Mouse (Mus musculus): ENCODE measurements around the gene Slc41a2. TPM values are rescaled to one million over a fixed set of nuclear protein-coding genes. Genes with fewer than 3 reads are reported as not detected.
"Not testable (repeated sequence)": the region's sequence is repeated elsewhere in the genome, so short reads cannot be mapped to it uniquely, and the experiment has no call there.

Gene Slc41a2
- polyA plus RNA-seq, 1 experiment = not detected

DNA sequence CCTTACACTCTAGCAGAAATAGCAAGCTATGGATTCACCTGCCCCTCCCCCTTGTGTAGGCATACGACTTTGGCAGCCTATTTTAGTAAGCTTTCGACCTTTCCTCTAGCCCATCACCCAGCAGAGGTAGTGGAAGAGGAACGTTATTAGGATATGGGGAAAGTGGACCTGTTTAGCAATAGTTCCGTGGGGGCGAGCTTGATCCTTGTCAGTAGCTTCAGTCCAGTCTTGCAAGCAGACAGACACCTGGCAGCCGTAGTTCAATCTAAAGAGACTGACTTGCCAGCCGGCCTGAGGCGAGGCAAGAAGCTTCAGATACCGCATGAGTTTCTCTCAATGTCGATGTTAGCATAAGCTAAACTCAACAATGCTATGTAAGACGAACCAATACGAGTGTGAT is 18.7 kb upstream of the Slc41a2 start:
- H3K27ac ChIP-seq (ENCODE audit: insufficient read depth, low read length) = no peak overlapping the region
- peaks cover 8% of the 10 kb centered on the region; the same call in 1 of the 2 replicates for H3K9me3 ChIP-seq (replicated peaks; ENCODE audit: control insufficient read depth, insufficient read depth, low read length, poor library complexity, severe bottlenecking)
- TF ChIP-seq EP300 (IDR thresholded peaks at IDR 0.05; ENCODE audit: insufficient read depth, low read depth, low read length) = no peak
- H3K27me3 ChIP-seq (ENCODE audit: control insufficient read depth, insufficient read depth, low read length, poor library complexity, severe bottlenecking) = no peaks in the 10 kb centered on the region
- no peak overlapping the region for H3K9ac ChIP-seq (ENCODE audit: low read depth, poor library complexity, severe bottlenecking)
- H3K4me1 ChIP-seq (ENCODE audit: control insufficient read depth, insufficient read depth, low read length) = no peaks in the 10 kb centered on the region
- H3K36me3 ChIP-seq (ENCODE audit: control insufficient read depth, insufficient read depth, low read length, poor library complexity, severe bottlenecking) = no peaks in the 10 kb centered on the region
- H3K4me3 ChIP-seq (ENCODE audit: low read depth, low read length) = no peak overlapping the region

DNA sequence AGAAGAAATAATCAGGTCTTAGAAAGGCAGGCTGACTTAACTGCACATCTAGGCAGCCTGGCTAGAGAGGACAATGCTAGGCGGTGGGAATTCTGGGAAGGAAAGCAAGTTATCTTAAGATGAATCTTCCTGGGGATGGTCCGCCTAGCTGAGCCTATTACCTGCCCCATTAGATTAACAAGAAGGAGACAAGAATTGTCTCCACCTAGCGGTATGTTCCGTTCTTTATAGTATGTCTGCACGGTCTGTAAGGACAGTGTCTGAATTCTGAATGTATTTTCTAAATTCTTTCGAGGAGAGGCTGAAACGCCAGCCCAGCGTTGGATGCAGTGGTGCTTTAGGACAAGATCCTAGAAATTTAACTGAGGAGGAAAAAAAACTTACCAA is 16.6 kb upstream of the Slc41a2 start:
- Histone ChIP-seq H3K27ac (ENCODE audit: insufficient read depth, low read length) (no peak overlapping the region), H3K27me3 (ENCODE audit: control insufficient read depth, insufficient read depth, low read length, poor library complexity, severe bottlenecking) (no peaks in the 10 kb centered on the region), H3K4me1 (ENCODE audit: control insufficient read depth, insufficient read depth, low read length) (peaks cover 2% of the 10 kb centered on the region), H3K9ac (ENCODE audit: low read depth, poor library complexity, severe bottlenecking) (no peak overlapping the region), H3K4me3 (ENCODE audit: low read depth, low read length) (no peak overlapping the region), H3K36me3 (ENCODE audit: control insufficient read depth, insufficient read depth, low read length, poor library complexity, severe bottlenecking) (no peaks in the 10 kb centered on the region), H3K9me3 (replicated peaks; ENCODE audit: control insufficient read depth, insufficient read depth, low read length, poor library complexity, severe bottlenecking) (peaks cover 8% of the 10 kb centered on the region; the same call in 1 of the 2 replicates)
- TF ChIP-seq CTCF (IDR thresholded peaks at IDR 0.05; ENCODE audit: low read depth, low read length) (no peak), POLR2A (IDR thresholded peaks at IDR 0.05; ENCODE audit: insufficient read depth, low read length) (no peak), EP300 (IDR thresholded peaks at IDR 0.05; ENCODE audit: insufficient read depth, low read depth, low read length) (no peak)

DNA sequence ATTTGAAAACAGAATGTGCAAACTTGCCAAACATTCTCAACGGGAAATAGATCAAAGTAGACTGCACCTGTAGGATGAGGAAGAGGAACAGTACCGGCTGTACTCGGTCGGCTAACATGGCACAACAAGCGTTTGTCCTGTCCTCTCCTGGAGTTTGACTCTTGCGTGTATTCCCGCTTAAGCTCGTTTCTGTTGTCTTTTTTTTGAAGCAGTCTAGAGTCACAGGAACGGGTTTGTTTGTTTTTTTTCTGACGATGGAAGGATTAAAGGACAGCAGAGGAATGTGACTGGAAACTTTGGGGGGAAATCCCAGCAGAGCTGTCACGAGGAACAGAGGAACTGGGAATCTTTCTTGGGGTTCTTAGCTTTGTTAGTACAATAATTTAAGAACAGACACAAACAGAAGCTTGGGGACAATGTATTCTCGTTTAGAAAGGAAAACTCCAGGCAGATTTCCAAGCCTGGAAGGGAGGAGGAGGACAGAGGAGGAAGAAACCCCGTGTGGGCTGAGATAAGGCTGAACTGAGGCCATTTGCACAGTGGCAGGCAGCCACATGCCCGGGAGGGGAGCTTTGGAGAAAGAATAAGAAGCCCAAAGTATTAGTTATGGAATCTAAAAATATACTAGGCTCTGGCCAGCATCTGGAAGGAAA is 16.1 kb upstream of the Slc41a2 start:
- Histone ChIP-seq H3K27me3 (ENCODE audit: control insufficient read depth, insufficient read depth, low read length, poor library complexity, severe bottlenecking) (no peaks in the 10 kb centered on the region), H3K4me1 (ENCODE audit: control insufficient read depth, insufficient read depth, low read length) (peaks cover 2% of the 10 kb centered on the region), H3K27ac (ENCODE audit: insufficient read depth, low read length) (no peak overlapping the region), H3K36me3 (ENCODE audit: control insufficient read depth, insufficient read depth, low read length, poor library complexity, severe bottlenecking) (no peaks in the 10 kb centered on the region), H3K9ac (ENCODE audit: low read depth, poor library complexity, severe bottlenecking) (no peak overlapping the region), H3K9me3 (replicated peaks; ENCODE audit: control insufficient read depth, insufficient read depth, low read length, poor library complexity, severe bottlenecking) (peaks cover 8% of the 10 kb centered on the region; the same call in 1 of the 2 replicates), H3K4me3 (ENCODE audit: low read depth, low read length) (no peak overlapping the region)
- TF ChIP-seq POLR2A (IDR thresholded peaks at IDR 0.05; ENCODE audit: insufficient read depth, low read length) (no peak), EP300 (IDR thresholded peaks at IDR 0.05; ENCODE audit: insufficient read depth, low read depth, low read length) (no peak), CTCF (IDR thresholded peaks at IDR 0.05; ENCODE audit: low read depth, low read length) (no peak)

DNA sequence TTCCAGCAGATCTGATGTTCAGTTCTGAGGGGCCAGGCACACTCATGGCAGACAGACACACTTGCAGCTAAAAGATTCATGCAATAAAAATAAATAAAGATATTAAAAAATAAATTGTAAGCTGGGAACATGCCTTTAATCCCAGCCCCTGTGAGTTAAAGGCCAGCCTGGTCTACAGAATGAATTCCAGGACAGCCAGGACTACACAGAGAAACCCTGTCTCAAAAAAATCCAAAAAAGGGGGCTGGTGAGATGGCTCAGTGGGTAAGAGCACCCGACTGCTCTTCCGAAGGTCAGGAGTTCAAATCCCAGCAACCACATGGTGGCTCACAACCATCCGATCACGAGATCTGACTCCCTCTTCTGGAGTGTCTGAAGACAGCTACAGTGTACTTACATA is 14.1 kb upstream of the Slc41a2 start:
- not testable (repeated sequence) for H3K4me1 ChIP-seq (ENCODE audit: control insufficient read depth, insufficient read depth, low read length); H3K9me3 ChIP-seq (replicated peaks; ENCODE audit: control insufficient read depth, insufficient read depth, low read length, poor library complexity, severe bottlenecking); H3K36me3 ChIP-seq (ENCODE audit: control insufficient read depth, insufficient read depth, low read length, poor library complexity, severe bottlenecking); H3K27ac ChIP-seq (ENCODE audit: insufficient read depth, low read length); H3K27me3 ChIP-seq (ENCODE audit: control insufficient read depth, insufficient read depth, low read length, poor library complexity, severe bottlenecking); H3K9ac ChIP-seq (ENCODE audit: low read depth, poor library complexity, severe bottlenecking); H3K4me3 ChIP-seq (ENCODE audit: low read depth, low read length)

DNA sequence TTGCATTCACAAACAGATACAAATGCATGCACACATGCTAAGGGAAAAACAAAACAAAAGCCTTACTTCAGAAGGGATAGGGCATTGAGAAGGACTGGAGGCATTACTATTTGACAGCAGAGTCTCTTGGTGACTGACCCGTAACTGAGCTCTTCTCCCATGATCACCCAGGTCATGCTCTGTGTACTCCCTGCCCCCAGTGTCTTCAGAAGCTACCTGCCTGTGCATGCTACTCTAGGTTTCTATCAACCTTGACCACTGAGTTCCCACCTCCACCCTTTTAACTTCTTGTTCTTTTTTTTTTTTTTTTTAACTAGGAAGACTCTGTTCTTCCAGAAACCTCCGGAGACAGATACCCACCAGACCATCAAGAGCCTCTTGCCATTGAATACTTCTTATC is 13.0 kb upstream of the Slc41a2 start:
- Histone ChIP-seq H3K27ac (ENCODE audit: insufficient read depth, low read length) (no peak overlapping the region), H3K9me3 (replicated peaks; ENCODE audit: control insufficient read depth, insufficient read depth, low read length, poor library complexity, severe bottlenecking) (peaks cover 8% of the 10 kb centered on the region; the same call in 1 of the 2 replicates), H3K36me3 (ENCODE audit: control insufficient read depth, insufficient read depth, low read length, poor library complexity, severe bottlenecking) (no peaks in the 10 kb centered on the region), H3K4me1 (ENCODE audit: control insufficient read depth, insufficient read depth, low read length) (peaks cover 2% of the 10 kb centered on the region), H3K27me3 (ENCODE audit: control insufficient read depth, insufficient read depth, low read length, poor library complexity, severe bottlenecking) (no peaks in the 10 kb centered on the region), H3K4me3 (ENCODE audit: low read depth, low read length) (no peak overlapping the region), H3K9ac (ENCODE audit: low read depth, poor library complexity, severe bottlenecking) (no peak overlapping the region)
- no peak for TF ChIP-seq POLR2A (IDR thresholded peaks at IDR 0.05; ENCODE audit: insufficient read depth, low read length)
- no peak for TF ChIP-seq CTCF (IDR thresholded peaks at IDR 0.05; ENCODE audit: low read depth, low read length)
- TF ChIP-seq EP300 (IDR thresholded peaks at IDR 0.05; ENCODE audit: insufficient read depth, low read depth, low read length) = no peak

DNA sequence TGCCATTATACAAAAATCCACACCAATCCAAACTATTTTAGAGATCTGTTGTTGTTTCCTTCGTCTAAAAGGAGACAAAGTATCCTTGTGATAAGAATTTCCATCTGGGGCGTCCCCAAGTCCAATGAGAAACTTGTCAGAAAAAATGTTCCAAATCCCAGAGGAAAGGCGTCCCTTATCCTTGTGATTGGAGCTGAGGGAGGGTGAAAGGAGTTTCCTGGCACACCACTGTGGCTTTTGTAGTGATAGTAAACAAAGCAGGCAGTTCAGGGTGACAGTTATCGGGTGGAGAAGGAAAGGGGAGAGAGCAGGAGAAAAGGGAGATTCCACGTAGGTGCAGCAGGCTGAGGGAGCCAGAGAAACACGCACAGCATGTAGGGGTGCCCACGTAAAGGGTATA is 9.8 kb upstream of the Slc41a2 start:
- no peak overlapping the region for H3K27ac ChIP-seq (ENCODE audit: insufficient read depth, low read length)
- no peaks in the 10 kb centered on the region for H3K27me3 ChIP-seq (ENCODE audit: control insufficient read depth, insufficient read depth, low read length, poor library complexity, severe bottlenecking)
- no peak overlapping the region for H3K4me3 ChIP-seq (ENCODE audit: low read depth, low read length)
- TF ChIP-seq EP300 (IDR thresholded peaks at IDR 0.05; ENCODE audit: insufficient read depth, low read depth, low read length) (no peak), POLR2A (IDR thresholded peaks at IDR 0.05; ENCODE audit: insufficient read depth, low read length) (no peak), CTCF (IDR thresholded peaks at IDR 0.05; ENCODE audit: low read depth, low read length) (no peak)
- no peaks in the 10 kb centered on the region for H3K36me3 ChIP-seq (ENCODE audit: control insufficient read depth, insufficient read depth, low read length, poor library complexity, severe bottlenecking)
- no peak overlapping the region for H3K9ac ChIP-seq (ENCODE audit: low read depth, poor library complexity, severe bottlenecking)
- no peaks in the 10 kb centered on the region; the same call in 1 of the 2 replicates for H3K9me3 ChIP-seq (replicated peaks; ENCODE audit: control insufficient read depth, insufficient read depth, low read length, poor library complexity, severe bottlenecking)
- H3K4me1 ChIP-seq (ENCODE audit: control insufficient read depth, insufficient read depth, low read length) = peaks cover 6% of the 10 kb centered on the region

All from ES-Bruce4 (cell line).